Mouse (Mus musculus) telencephalon, adult 2 months (tissue): ENCODE data around the gene Tnfrsf1a.
"Not testable (repeated sequence)": the region's sequence is repeated elsewhere in the genome, so short reads cannot be mapped to it uniquely, and the experiment has no call there.

Experiments used
- DNase-seq: peaks from one replicate; pipeline ENCODE4 v3.0.0-alpha.2; 2011; ENCODE audit warnings: low read depth, low spot score

Gene Tnfrsf1a

DNA sequence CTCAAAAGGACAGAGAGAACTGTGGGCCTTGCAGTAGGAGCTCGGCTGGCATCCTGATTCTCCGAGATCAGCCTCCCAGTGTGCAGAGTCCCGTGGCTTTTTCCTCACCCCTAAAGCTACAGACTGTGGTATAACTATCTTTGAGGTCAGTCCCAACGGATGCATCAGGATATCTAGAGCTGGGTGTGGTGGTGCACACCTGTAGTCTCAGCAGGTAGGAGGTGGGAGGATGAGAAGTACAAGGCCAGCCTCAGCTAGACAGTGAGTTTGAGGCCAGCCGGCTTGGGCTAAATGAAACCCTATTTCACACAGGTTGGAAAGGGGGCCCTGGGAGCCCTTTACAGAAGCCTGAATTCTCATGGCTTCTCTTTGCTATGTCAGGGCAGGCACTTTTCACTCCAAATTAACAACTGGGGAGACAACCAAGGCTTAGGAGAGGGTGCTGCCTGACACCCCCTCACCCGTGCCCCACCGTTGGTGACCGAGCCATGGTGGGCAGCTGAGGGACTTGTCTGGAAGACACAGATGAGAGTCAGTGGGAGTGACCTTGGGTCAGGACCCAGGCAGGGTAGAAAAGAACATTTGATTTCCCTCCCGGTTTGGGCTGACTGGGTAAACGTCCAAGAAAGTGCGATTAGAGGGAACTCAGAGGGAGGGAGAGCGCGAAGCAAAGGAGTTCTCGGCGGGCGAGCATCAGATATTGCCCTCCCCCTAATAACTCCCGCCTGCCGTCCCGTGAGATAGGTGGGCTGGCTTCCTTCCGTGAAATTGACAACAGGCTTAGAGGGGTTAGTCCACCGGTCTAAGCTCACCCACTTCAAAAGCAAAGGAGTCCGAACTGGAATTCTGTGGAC lies at the start of gene Tnfrsf1a:
Tnfrsf1a (plus strand) TSS at position 642 of the 854 bp plus-strand sequence.
- no peak for DNase-seq

GRCm38 (mm10) chr6:125300982-125301381 lies 48.2 kb upstream of the Tnfrsf1a start:
- no peak for DNase-seq

- no peak for DNase-seq
Measured at GRCm38 (mm10) chr6:125302231-125302982, 46.8 kb upstream of the Tnfrsf1a start.

GRCm38 (mm10) chr6:125303242-125303641 lies 45.9 kb upstream of the Tnfrsf1a start:
- no peak for DNase-seq

DNA sequence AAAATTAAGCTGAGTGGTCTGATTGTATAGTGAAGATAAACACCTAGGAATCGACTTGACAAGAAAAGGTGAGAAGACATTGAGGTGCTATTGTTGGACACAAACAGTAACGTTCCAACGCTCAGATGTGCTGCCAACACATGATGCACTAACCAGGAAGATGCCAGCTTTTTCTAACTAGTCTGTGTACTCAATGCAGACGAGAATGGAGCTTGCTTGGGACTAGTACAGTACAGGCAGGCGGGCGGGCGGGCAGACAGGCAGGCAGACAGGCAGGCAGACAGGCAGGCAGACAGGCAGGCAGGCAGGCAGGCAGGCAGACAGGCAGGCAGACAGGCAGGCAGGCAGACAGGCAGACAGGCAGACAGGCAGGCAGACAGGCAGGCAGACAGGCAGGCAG lies 44.8 kb upstream of the Tnfrsf1a start:
- DNase-seq = not testable (repeated sequence)

GRCm38 (mm10) chr6:125305465-125305864 lies 43.7 kb upstream of the Tnfrsf1a start:
- DNase-seq = no peak

GRCm38 (mm10) chr6:125307091-125307490 lies 42.1 kb upstream of the Tnfrsf1a start:
- DNase-seq = no peak

DNA sequence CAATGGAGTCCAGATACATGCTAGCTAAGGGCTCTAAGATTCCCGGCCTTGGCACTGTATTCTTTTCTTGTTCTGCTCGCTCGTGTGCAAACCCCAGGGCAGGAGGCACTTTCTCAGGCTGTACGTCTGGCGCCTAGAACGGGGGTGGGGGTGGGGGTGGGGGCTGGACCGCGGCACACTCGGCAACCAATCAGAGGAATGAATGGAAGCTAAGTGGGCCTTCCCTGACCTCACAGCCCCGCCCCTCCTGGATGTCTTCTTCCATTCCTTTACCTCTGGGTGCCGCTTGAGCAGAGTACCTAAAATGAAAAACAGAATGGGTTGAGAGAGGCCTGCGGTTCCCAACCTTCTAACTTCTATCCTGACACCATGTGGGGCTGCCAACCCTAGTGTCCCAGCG lies 40.2 kb upstream of the Tnfrsf1a start:
- no peak for DNase-seq

GRCm38 (mm10) chr6:125309406-125309805 lies 39.8 kb upstream of the Tnfrsf1a start:
- DNase-seq = no peak

DNA sequence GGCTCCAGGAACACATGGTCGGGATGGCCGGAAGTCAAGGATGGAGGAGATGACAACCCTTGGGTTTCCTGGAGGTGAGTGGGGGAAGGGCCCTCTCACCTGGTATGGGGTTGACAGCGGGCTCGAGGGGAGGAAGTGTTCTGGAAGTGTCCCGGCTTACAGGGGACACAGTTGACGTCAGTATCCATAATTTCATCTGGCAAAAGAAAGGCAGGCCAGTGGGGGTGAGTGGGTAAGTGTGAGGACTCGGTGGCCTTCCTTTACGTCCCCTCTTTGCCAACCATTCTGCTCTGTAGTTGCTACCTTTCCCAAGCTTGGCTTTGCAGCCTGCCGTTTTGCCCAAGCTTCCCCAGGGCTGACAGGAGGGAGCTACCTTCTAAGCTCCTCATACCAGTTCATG lies 37.0 kb upstream of the Tnfrsf1a start:
- no peak for DNase-seq

DNA sequence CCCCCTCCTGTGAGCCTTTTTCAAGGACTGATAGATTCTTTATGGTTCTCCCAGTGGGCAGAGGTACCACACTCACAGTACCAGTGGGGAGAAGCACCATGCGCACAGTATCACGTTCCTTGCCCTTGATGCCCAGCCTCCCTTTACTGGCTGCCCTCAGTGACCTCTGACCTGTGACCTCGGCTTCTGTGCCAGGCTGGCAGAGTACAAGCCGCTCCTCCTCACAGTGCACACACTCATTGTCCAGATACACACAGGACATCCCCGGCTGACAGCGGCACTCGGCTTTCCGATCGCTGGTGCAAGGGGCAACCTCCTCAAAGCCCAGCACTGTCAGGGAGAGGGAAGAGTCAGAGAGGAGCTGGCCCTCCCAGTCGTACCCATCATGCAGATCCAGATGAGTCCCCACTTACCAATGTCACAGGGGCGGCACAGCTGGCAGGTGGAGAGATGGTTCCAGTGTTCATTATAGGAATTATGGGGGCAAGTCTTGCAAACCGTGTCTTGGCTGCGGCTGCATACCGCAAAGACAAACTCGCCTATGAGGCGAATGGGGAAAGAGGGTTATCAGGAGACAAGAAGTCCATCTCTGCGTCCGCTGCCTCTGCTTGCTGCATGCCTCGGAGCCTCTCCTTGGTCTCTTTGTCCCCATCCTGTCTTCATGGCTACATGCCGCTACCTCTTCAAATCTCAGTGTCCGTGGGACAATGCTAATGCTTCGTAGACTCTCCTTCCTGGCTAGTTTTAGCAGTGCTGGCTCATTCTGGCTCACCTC lies 36.4 kb upstream of the Tnfrsf1a start:
- DNase-seq = no peak

- DNase-seq = no peak
Measured at GRCm38 (mm10) chr6:125313546-125314230, 35.5 kb upstream of the Tnfrsf1a start, which contains the start of gene Ltbr. Gene Ltbr (minus strand): TSS chr6:125313885.

- no peak for DNase-seq
Measured at GRCm38 (mm10) chr6:125314231-125314563, 35.0 kb upstream of the Tnfrsf1a start.

- no peak for DNase-seq
Measured at GRCm38 (mm10) chr6:125314746-125315145, 34.4 kb upstream of the Tnfrsf1a start.

DNA sequence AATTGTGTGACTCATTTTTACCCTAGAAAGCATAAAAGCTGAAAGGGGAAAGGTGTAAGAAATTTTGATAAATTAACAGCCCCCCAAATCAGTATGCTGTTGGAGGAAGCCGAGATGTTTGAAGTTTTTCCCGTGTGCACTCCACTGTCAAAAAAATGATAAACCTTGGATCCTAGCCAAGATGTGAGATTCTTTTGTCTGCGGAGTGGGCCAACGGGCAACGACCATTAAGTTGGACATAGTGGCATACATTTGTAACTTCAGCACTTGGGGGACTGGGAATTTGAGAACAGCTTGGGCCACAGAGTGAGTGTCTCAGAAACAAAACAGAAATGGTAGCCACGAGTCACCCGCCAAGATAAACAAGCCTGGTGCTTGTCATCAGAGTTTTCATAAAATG lies 32.1 kb upstream of the Tnfrsf1a start:
- DNase-seq = no peak

- no peak for DNase-seq
Measured at GRCm38 (mm10) chr6:125318981-125319918, 29.9 kb upstream of the Tnfrsf1a start.

DNA sequence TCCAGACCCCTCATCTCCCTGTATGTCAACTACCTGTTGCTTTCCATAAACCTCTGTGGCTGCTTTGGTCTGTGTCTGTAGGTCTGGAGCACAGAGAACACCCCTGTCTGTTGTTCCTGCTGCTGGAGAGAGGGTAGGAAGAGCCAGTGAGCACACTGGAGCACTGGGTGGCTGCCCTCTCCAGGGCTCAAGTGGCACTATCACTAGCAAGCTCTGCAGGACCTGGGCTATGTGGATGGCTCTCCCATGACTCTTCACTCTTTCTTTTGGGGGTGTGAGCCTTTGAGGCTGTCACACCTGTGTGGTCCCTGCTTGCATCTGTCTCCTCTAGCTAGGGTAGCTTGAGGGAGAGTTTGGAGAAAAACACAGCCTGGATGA lies 29.3 kb upstream of the Tnfrsf1a start:
- DNase-seq = no peak

DNA sequence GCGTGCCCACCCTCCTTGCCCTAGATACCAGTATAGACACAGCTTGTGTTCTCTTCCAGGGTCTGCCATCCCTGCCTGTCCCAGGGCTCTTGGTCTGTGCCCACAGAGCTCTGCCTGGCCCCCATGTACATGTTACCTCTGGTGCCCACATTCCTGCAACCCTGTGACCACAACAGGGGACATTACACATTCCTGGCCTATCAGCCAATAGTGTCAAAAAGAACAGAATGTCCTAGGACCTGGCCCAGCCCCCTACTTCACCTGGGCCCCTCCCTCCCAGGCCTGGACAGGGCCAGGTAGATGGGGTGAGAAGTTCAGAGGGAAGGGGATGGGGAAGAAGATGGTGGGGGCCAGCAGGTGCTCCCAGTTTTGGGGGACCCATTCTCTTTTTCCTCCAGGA lies 28.8 kb upstream of the Tnfrsf1a start, which contains the start of gene Scnn1a:
Scnn1a (plus strand) TSS at position 337 of the 400 bp plus-strand sequence.
- no peak for DNase-seq

DNA sequence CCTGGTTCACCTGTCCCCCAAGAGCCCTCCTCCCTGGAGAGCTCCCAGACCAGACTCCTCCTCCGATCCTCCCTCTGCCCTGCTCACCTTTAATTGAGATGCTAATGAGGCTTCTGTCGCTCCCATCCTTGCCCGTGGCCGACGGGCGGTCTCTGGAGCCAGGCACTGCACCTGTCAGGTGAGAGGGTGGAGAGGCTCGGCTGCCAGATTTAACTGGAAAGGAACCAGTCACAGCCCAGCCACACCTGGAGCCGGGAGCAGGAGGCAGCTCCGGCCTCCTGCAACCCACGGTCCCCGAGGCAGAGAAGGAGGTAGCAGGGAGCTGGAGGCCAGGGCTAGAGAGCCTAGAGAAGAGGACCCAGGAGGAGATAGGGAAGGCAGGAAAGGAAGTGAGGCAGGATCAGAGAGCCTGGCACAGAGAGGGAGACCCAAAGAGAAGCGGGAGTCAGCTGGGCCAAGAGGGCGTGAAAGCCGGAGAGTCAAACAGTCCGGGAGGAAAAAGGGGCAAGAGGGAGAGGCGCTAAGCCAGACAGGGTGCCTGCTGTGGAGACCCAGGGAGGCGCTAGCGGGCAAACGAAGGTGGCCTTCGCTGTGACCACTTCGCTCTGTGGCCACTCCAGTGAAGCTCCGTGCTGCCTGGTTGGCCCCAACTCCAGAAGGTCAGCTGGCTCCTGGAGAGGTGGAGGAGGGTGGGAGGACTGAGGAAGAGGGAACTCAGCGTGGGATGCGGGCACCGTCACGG lies 27.9 kb upstream of the Tnfrsf1a start:
- DNase-seq = no peak

DNA sequence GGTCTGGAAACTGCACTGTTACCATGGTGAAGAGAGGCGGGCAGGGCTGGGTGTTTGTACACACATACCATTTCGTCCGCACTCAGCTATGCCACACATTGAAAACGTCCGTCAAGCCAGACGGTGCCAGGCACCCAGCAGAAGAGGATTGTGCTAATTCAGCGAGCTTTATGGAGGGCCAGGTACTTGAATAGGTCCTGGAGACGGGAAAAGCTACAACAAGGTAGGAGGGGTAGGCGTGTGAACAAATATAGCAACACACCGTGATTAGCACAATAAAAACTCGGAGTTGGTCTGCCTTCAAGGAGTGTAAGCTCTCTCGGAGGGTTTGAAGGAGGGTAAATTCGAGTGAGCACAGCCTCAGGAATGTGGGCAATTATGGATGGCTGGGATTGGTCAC lies 26.4 kb upstream of the Tnfrsf1a start:
- DNase-seq = no peak
